Mouse (Mus musculus): ENCODE measurements around the gene Nell1.

Gene Nell1

DNA sequence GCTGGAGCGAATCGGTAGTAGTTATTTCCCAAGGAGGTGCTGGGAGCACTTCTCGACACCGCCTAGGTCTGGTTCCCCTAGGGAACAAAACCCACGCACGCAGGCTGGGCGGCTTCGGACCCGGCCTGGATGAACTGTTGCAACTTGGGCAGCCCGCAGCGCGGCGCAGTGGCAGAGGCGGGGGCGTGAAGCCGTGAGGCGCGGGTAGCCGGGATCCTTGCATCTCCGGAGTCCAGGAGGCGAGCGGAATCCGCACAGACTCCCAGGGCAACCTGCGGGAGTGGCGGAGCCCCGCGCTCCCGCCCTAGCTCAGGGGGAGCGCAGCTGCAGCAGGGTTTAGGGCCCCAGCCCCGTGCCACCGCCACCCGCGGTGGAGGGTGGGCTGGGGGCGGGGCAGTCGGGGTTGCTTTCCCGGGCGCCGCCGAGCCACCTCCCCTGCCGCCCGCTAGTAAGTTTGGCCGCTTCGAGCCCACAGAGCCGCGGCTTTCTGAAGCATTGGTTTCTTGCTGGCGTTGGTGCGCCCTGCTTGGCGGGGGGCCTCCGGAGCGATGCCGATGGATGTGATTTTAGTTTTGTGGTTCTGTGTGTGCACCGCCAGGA is at the start of gene Nell1:
Nell1 (plus strand) TSS at position 24 of the 600 bp plus-strand sequence.
- TF ChIP-seq GATA4 (IDR thresholded peaks at IDR 0.05; ENCODE audit: insufficient replicate concordance, low read length), result no peak

DNA sequence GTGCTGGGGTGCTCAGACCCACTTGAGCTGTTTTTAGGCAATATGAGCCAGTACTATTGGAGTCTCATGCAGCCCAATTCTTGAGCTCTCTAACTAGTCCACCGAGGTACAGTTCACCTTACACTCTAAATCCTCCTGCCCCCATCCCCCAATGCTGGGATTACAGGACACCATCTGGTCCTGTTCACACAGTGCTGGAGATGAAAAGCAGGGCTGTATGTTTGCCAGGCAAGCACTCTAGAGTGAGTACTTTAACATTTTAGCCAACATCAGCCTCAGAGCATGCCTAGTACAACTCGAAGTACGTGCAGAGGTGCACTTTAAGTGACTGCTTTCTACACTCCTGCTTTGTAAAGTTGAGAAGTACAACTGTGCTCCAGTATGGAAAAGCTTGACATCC is 46.1 kb upstream of the Nell1 start:
- no peak for TF ChIP-seq GATA4 (IDR thresholded peaks at IDR 0.05; ENCODE audit: insufficient replicate concordance, low read length)

DNA sequence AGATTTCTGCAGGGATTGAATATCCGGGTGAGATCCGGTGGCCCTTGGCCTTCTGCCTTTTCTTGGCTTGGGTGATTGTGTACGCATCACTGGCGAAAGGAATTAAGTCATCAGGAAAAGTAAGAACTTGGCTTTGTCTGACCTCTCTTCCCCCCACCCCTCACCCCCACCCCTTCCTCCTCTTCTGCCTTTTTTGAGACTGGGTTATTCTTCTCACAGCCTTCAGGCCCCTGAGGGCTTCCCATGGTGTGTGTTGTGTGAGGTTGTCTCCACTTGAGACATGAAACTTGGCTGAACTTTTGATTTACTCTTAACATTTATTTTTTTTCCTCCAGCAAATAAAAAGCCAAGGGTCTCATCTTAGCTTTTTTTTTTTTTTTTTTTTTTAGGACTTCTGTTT is 44.7 kb upstream of the Nell1 start:
- TF ChIP-seq GATA4 (IDR thresholded peaks at IDR 0.05; ENCODE audit: insufficient replicate concordance, low read length), result no peak

DNA sequence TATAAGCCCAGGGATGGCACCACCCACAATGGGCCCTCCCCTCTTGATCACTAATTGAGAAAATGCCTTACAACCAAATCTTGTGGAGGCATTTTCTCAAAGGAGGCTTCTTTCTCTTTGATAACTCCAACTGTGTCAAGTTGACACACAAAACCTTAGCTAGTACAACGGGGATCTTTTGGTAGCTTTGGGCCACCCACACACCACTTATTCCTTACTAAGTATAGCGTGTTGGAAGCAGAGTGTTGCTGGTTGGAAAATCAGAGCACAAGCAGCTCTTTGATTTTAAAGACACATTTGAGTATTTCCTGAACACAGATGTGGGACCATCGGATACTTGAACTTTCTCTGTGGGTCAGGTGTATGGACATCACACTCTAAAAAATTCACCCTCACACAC is 37.8 kb upstream of the Nell1 start:
- TF ChIP-seq GATA4 (IDR thresholded peaks at IDR 0.05; ENCODE audit: insufficient replicate concordance, low read length), result no peak

DNA sequence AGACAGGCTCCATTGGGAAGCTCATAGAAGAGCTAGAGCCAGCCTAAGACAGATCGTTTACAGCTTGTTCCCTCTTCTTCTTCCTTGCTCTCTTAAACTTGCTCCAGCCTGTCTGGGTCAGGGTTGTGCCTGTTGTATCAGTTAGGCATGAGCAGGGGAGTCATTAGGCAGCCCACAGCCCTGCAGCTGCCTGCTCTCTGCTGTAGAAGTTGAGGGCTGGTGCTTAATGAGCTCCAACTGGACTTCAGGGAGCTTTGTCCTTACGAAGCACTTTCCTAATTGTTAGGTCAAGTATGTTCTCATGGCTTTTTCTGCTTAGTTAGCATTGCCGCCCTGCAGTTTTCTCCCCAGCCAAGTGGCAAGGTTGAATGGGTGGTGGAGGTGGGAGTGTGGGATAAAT is 32.6 kb upstream of the Nell1 start:
- no peak for TF ChIP-seq GATA4 (IDR thresholded peaks at IDR 0.05; ENCODE audit: insufficient replicate concordance, low read length)

DNA sequence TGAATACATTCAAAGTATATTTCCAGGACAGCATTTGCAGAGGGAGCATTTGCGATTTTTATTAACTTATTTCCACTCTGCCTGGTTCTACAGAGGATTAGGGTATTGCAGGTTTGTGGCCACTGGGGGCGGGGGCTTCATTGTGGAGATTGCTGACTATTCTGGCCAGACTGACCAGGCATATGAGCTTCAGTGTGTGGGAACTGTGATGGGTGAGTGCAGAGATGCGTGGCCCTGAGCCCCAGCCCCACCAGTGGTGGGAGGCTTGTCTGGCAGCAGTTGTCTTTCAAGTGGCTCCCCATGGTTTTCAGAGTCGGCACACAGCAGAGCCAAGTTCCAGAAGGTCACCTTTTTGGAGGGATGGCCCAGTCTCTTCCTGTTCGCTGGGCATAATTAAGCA is 32.2 kb upstream of the Nell1 start:
- no peak for TF ChIP-seq GATA4 (IDR thresholded peaks at IDR 0.05; ENCODE audit: insufficient replicate concordance, low read length)

DNA sequence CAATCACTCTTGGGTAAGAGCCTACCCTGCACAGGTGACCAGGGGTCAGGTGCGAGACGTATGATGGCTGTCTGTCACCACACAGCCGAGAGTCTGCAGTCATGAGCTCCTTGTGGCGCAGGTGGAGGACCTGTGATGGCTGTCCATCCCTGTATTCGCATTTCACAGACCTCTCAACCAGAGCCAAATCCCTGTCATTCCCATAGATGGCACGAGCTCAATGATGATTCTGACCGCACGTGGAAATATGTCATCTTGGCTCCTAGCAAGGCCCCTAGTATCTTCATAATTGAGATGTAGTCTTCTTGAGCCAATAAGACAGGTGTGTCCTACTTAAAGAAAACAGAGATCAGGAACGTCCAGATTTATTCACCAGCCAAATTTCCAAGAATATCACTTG is 28.0 kb upstream of the Nell1 start:
- TF ChIP-seq GATA4 (IDR thresholded peaks at IDR 0.05; ENCODE audit: insufficient replicate concordance, low read length), result no peak

DNA sequence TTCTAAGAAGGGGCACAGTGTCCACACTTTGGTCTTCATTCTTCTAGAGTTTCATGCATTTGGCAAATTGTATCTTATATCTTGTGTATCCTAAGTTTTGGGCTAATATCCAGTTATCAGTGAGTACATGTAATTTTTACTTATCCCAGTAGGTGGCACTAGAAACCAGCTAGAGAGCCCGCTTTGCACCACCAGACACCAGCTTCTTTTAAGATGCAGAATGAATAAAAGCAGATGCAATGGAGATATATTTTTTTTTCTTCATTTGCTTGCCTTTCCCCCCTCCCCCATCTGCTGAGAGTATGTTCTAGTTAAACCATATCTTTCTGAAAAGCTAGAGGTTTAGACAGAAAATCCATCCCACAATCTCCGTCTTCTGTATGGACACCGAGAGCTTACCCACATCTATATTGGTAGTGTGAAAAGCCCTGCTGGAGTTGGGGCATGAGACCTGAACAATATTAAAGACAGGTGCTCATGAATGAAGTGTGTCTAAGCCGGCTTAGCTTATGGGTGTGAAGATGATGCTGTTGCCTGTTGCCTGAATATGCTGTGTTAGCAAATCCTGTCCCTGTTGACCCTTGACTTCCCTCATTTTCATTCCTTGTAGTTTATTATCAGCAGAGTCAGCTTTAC is 21.0 kb upstream of the Nell1 start:
- no peak for TF ChIP-seq GATA4 (IDR thresholded peaks at IDR 0.05; ENCODE audit: insufficient replicate concordance, low read length)

DNA sequence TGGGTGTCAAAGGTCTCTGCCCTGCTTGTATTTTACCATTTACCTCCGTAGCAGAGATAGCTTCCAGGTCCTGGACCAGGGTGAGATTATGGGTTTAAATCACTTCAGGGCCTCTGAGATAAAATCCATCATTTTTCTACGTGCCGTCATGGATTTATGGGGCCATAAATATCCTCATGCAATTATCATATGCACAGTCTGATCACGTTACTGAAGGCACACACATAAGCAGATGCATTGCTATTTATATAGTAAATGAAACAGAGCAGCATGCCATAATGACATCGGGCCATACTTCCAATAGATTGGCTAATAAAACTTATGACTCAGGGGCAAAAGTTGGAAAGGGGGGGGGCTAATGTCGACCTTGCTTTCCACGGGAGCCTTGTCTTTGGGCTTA is 19.8 kb upstream of the Nell1 start:
- TF ChIP-seq GATA4 (IDR thresholded peaks at IDR 0.05; ENCODE audit: insufficient replicate concordance, low read length), result no peak

DNA sequence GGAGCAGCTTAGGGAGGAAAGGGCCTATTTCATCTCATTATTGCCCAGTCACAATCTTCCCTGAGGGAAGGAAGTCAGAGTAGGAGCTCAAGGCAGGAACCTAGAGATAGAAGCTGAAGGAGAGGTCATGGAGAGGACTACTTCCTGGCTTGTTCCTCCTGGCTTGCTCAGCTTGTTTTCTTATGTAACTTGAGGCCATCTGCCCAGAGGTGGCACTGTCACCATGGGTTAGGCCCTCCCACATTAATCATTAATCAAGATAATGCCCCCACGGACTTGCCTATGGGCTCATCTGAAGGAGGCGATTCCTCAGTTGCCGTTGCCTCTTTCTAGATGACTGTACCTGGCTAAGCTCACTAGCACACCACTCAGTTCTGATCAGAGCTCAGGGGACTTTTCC is 17.5 kb upstream of the Nell1 start:
- no peak for TF ChIP-seq GATA4 (IDR thresholded peaks at IDR 0.05; ENCODE audit: insufficient replicate concordance, low read length)

DNA sequence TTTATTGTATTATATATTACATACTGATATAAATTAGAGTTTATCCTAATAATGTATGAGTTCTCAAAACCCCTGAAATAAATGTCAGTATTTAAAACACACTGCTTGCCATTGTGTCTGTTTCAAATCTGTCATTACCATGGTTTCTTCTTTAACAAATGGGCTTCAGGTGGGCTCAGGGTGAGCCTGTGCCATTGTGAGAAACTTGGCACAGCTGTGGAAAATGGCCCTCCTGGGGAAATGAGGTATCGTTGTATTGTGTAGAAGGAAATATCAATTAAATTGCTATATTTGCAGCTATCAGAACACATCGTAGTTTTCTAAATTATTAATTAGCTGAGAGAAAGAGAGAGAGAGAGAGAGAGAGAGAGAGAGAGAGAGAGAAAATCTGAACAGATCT is 10.9 kb upstream of the Nell1 start:
- TF ChIP-seq GATA4 (IDR thresholded peaks at IDR 0.05; ENCODE audit: insufficient replicate concordance, low read length), result no peak

DNA sequence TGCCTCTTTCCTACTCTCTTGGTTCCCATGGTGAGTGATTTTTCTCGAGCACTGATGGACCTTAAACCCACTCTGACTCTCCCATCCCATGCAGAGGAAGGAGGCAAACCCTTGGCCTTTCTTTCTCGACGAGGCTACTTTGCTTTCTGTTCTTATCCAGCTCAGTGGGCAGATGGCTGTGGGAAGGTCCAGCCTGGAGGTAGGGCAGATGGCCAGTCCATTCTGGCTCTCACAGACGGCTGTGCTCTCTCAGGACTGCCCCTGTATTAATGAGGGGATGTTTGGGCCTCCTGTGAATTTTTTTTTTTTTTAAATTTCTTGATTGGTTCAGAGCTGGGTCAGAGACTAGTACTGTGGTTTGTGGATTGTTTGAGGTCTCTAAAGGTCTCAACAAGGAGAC is 5.1 kb upstream of the Nell1 start:
- TF ChIP-seq GATA4 (IDR thresholded peaks at IDR 0.05; ENCODE audit: insufficient replicate concordance, low read length), result no peak

DNA sequence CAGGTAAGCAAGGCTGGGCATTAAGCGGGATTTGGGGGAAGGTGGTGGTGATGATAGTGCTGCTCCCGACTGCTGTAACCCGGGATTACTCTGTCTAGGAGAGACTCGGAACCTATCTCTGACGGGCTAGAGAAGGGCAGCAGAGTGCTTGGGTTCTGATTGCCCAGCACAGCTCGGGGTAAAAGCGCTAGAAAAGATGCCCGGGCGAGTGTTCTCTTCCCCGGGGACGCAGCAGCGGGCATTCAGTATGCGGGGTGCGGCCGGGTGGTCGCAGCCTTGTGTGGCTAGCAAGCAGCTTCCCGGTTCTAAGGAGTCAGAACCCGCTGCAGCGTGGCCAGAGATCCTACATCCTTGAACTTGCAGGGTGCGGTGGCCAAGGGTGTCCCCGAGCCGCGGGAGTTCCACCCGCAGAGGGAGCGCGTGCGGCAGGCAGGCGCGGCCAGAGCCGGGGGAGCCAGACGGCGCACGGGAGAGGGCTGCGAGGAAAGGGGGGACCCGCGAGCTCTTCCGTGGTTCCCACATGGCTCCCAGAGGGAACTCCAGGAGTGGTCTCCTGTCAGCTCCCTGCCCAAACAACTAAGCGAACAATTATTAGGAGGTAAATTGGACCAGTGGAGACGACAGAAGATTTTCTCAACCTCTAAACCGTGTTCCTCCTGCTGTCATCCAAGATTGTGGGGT is 917 bp downstream of the Nell1 start:
- no peak for TF ChIP-seq GATA4 (IDR thresholded peaks at IDR 0.05; ENCODE audit: insufficient replicate concordance, low read length)

DNA sequence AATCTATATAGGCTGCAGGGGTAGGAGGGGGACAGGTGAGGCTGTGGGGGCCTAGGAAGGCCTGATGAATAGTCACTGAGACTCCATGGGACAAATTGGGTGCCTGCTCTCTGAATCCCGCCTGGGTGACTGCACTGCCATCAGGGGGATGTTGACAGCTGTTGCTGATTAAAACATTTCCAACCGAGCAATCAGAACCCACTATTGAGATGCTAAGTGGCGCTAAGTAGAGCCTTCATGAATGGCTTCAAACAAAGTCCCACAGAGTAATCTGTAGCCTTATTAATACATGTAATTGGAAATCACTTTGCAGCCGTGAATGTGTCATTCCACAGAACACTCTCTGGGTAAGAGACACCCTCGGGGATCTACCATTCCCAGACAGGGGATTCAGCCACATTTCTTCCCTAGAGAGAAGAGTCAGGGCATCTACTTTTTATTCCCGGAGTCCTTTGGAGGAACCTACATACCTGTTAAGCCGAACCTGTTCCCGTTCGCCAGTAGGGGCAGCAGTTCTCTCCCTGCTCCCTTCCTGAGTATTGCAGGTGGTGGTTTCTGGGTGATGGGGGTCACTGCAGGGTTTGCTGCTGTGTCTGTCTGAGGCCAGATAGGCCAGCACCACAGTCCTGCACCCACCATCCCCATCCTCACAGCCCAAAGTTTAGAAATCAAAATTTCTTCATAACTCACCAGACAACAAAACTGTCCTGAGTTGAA is 7.0 kb downstream of the Nell1 start:
- TF ChIP-seq GATA4 (IDR thresholded peaks at IDR 0.05; ENCODE audit: insufficient replicate concordance, low read length), result no peak

DNA sequence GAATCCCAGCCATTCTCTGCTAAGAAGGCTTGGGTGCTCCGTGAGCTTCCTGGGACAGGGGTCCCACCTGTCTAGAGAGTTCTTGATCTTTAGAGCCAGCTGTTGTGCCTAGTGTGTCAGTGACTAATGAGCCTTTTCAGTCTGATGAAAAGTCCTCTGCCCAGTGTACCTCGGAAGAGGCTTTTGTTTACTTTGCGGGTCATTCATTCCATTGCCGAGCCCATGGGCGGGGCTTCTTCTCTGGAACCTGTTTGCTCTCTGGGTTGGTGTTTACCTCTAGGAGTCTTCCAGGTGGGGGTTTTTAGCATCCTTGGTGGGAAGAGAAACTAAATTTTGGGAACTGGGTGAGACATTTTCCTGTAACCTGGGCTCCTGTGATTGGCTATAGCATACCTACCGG is 10.0 kb downstream of the Nell1 start:
- TF ChIP-seq GATA4 (IDR thresholded peaks at IDR 0.05; ENCODE audit: insufficient replicate concordance, low read length), result no peak

DNA sequence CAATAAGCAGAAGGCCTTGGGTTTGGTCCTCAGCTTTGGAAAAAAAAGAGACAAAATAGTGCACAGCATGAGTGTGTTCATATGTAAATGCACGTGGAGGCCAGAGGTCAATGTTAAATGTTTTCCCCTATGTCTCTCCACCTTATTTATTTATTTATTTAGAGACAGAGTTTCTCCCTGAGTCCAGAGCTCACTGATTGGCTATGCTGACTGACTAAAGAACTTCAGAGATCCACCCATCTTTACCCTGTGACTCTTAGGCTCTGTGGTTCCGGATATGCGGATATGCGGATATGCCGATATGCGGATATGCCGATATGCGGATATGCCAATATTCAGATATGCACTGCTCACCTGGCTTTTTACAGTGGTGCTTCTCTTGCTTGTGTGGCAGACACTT is 11.3 kb downstream of the Nell1 start:
- no peak for TF ChIP-seq GATA4 (IDR thresholded peaks at IDR 0.05; ENCODE audit: insufficient replicate concordance, low read length)
